Mouse (Mus musculus): ENCODE results near the gene Atp8a2.

GRCm38 (mm10) chr14:60129564-60129963 is 67.4 kb downstream of the Atp8a2 start:
- no peak for TF ChIP-seq CTCF (IDR thresholded peaks at IDR 0.05)
- TF ChIP-seq POLR2A (IDR thresholded peaks at IDR 0.05; ENCODE audit: insufficient read depth, low read depth, low read length): no peak
- no peak for TF ChIP-seq EP300 (IDR thresholded peaks at IDR 0.05; ENCODE audit: insufficient read depth, low read depth, low read length)
